Mouse (Mus musculus) CD8-positive naive resting alpha-beta T cell, adult 2 months (primary cell): Measurements from ENCODE around the gene Uox.

Experiments used
- DNase-seq, 2 experiments: peaks; one replicate each; pipeline ENCODE4 v3.0.0; 2022; ENCODE audit warnings: low read depth in 2 of 2, low spot score in 2 of 2

The Uox gene

DNA sequence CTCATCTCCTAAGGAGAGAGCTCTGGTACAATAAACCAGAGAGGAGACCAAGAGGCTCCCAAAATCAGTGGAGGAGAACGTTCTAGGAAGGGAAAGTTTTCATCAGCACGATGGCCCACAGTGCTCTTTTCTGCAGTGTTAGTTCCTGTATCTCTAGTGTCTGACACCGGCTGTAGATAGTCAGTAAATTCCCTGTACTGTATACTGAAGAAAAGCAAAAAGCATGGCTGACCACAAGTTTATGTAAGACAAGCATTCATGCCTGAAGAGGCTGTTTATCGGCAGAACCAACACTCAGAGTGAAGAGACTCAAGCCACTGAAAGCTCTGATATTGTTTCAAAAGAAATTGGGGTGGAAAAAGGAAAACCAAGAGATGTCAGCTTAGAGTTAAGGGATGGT is 13.3 kb downstream of the Uox start:
- no peak for DNase-seq

DNA sequence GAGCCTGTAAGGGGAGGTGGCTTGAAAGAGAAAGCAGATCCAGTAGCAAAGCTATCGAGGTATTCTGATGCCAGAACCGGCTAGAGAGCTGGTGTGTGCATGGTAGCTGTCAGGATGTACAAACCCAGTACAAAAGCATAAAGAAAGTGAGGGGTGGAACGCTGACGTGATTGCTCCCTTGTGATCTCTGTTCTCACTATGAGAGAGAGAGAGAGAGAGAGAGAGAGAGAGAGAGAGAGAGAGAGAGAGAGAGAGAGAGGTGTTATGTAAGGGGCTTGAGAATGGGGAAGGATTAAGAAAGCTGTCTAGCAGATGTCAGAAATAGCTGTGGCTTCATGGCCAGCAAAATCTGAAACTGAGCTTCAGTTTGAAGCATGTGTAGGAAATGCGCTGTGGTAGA is 13.7 kb downstream of the Uox start:
- DNase-seq, result no peak

DNA sequence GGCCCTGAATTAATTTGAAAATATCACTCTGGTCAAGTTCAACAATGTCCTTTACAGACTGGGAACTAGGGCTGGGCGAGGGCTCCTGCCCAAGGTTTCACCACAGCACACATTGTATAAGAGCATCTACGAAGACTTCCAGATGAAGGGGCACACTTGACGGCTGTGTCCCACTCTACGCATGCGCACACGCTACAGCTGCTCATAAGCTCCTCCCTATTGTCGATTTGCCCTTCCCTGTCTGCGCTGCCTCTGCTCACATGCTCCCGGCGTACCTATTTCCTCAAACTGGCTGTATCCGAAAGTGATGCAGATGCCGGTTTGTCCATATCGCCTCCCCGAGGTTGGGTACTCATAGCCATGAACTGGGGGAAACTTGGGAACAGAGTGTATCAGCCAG is 16.4 kb downstream of the Uox start:
- no peak for DNase-seq

- no peak for DNase-seq
Observed at GRCm38 (mm10) chr3:146589523-146589922, 19.3 kb downstream of the Uox start.

DNA sequence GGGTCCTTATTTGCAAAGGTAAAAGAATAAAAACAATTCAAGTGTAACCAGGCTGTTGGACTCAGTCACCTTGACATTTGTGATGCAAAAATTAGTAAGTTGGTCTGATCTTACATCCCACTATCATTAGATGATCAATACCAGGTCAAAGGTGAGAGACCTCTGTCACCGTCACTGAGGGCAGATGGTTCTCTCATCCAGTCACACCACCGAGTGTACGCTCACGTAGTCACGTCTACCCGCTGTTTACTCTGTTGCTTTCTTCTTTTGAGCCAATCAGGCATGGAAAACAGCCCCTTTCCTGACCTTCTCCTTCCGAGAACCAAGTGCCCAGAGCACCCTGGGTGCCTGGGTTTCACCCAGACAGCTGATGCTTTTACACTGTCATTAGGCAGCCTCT is 20.9 kb downstream of the Uox start:
- DNase-seq, result no peak

- no peak for DNase-seq
Observed at GRCm38 (mm10) chr3:146591601-146592000, 21.4 kb downstream of the Uox start.

- no peak for DNase-seq
Observed at GRCm38 (mm10) chr3:146595440-146595839, 25.2 kb downstream of the Uox start.

DNA sequence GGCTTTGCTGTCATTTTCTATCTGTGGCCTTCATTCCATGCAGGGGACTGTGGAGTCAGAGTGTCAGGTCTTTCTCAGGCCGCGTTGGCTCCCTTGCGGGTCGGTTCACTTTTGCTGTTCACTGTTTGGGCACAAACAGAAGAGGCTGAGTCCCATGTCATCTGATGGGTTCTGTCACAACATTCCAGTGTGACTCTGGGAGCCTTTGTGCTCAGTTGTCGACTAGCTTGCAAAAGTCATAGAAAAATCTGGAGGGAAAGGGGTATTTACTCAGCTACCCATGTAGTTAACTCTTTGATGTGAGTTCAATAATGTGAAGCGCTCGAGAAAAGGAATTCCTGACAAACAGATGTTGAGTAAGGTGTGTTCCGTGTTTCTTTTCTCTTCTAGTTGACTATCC is 26.2 kb downstream of the Uox start:
- DNase-seq, result no peak

GRCm38 (mm10) chr3:146596864-146597263 is 26.6 kb downstream of the Uox start:
- no peak for DNase-seq

- DNase-seq, result no peak
Observed at GRCm38 (mm10) chr3:146598411-146598810, 28.2 kb downstream of the Uox start.

DNA sequence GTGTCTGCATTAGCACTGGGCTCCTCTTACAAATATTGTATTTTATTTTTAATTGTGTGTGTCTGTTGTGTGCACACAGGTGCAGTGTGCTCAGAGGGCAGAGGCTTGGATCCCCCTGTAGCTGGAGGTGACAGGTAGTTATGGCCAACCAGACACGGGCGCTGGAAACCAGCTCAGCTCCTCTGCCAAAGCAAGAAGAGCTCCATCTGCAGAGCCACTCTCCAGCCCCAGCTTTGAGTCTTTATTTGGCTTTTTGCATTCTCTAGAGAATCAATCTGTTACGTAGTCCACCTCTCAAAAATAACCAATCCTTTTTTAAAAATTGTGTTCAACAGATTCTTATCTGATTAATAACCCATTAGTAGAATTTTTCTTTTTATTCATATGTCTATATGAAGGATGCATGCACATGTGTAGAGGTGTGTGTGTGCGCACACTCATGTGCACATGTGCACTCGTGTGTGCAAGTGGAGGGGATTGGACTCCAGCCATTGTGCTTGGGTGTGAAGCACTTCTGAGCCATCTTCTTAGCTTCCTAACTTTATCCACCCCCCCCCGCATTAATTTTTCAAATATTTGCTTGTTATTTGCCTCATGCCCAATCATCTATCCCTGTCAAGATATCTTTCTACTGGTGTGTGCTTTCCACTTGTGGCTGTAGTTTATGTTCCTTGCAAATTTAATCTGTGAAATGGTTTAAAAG is 29.1 kb downstream of the Uox start:
- DNase-seq, result no peak

DNA sequence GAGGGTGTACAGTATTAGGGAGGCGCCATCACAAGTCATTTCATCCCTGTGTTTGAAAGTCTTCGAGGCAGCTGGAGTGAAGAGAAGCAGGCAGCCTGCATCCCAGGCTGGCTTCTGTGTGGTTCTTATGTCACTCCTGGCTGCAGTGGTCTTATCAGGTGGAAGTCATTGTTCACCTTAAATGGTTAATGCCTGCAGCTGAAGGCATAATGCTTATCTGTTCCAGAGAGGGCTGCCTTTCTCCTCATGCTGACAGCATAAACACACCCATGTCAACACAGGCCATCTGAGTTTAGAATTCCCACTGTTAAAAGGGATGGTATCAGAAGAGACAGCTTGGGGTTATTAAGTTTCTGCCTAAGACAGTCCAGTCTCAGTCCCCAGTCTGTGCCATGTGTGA is 31.0 kb downstream of the Uox start:
- DNase-seq, result no peak

DNA sequence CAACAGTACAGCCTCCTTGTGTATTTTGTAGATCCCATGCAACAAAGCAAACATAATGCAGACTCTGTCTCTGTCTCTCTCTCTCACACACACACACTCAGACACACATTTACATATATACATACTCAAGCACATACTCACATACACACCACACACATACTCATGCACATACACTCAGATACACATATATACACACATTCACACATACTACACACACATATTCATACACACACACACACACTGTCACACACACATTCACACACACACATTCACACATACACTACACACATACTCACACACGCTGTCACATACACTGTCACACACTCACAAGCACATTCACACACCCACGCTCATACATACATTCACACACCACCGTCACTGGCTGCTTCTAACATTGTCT is 32.3 kb downstream of the Uox start:
- no peak for DNase-seq

- no peak for DNase-seq
Observed at GRCm38 (mm10) chr3:146604647-146605046, 34.4 kb downstream of the Uox start.

- no peak for DNase-seq
Observed at GRCm38 (mm10) chr3:146607368-146607767, 37.1 kb downstream of the Uox start.

GRCm38 (mm10) chr3:146610322-146610721 is 40.1 kb downstream of the Uox start:
- DNase-seq, result no peak

GRCm38 (mm10) chr3:146611261-146611660 is 41.0 kb downstream of the Uox start:
- DNase-seq, result no peak

- DNase-seq, result no peak
Observed at GRCm38 (mm10) chr3:146611821-146612220, 41.6 kb downstream of the Uox start.

GRCm38 (mm10) chr3:146615496-146615895 is 45.3 kb downstream of the Uox start, which contains the start of gene Dnase2b:
TSS of gene Dnase2b (minus strand) at chr3:146615596.
- no peak for DNase-seq

- no peak for DNase-seq
Observed at GRCm38 (mm10) chr3:146616533-146617283, 46.5 kb downstream of the Uox start.

DNA sequence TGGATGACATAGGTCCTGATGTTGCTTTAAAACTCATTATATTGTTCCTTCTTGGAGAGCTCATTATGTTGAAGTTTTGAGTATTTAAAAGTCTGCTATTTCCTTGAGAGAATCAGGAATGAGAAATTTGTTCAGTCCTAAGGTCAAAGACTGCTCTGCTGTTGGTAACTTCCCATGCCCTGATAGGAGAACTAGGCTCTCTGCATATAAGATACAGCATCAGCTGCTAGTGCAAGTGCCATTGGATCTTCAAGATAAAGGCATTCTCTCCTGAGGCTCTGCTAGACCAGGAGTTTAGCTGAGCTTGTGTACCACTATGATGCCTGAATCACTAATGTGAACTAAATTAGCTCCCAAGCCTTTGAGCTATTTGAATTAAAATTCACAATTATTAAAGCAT is 47.7 kb downstream of the Uox start:
- DNase-seq, result no peak

- DNase-seq, result no peak
Observed at GRCm38 (mm10) chr3:146618357-146618756, 48.1 kb downstream of the Uox start.

DNA sequence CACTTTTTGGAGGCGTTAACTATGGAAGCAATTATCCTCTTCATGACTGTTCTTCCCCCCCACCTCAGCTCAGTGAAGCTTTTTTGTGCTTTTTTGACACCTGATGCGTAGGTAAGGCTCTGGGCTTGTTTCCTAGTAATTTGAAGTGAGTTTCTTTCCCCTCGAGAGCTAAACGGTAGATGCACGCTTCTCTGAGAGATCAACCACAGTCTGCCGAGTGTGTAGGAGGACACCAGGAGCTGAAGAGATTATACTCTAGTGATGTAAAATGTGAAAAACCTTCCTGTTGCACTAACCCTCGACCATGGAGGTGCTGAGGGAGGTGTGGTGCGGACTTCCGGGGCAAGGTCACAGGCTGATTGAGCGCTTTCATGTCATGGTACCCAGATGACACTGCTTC is 49.9 kb downstream of the Uox start:
- DNase-seq, result no peak
